Mouse (Mus musculus) brain, adult 2 months (tissue): ENCODE data around the gene Tpm3-rs7.
"Not testable (repeated sequence)": the region's sequence is repeated elsewhere in the genome, so short reads cannot be mapped to it uniquely, and the experiment has no call there.

ENCODE experiments used
- DNase-seq: peaks from one replicate; pipeline ENCODE4 v3.0.0; 2011; ENCODE audit warnings: low read depth, low spot score

Tpm3-rs7 gene

GRCm38 (mm10) chr14:113314499-113314898, at the start of gene Tpm3-rs7:
Tpm3-rs7 (plus strand) TSS chr14:113314608.
- not testable (repeated sequence) for DNase-seq

GRCm38 (mm10) chr14:113317023-113317422, 2.6 kb downstream of the Tpm3-rs7 start:
- DNase-seq: no peak

- peak; percentile 74 for DNase-seq
These were observed 49.0 kb downstream of the Tpm3-rs7 start for GRCm38 (mm10) chr14:113363361-113363760.
